Mouse (Mus musculus) hindbrain, embryonic 11.5 days (tissue): ENCODE measurements around the gene Hif3a. TPM values are rescaled to one million over a fixed set of nuclear protein-coding genes. Genes with fewer than 3 reads are reported as not detected.

Source experiments
- polyA plus RNA-seq: library from polyadenylated mRNA; unstranded; fragments of >200 nt; fragmentation: Nextera tagmentation; extraction: Ambion mirVana; gene quantifications from 2 replicates; pipeline ENCODE4 v1.2.1, GENCODE M21; 2014

Gene Hif3a
- polyA plus RNA-seq, 1 experiment from 2014 or later: 4.9 TPM

Other genes with a start within 250 kb of the Hif3a start
- 112 and 130 TPM in 2 replicates for gene Strn4, start 246.5 kb downstream of the Hif3a start, polyA plus RNA-seq
- gene Fkrp, start 245.7 kb downstream of the Hif3a start, polyA plus RNA-seq: 21.9 and 22.7 TPM in 2 replicates
- gene Prkd2, start 219.5 kb downstream of the Hif3a start, polyA plus RNA-seq: 8.8 and 9.4 TPM in 2 replicates
- 7.6 and 8.0 TPM in 2 replicates for gene Dact3, start 187.1 kb downstream of the Hif3a start, polyA plus RNA-seq
- 9.0 and 11.0 TPM in 2 replicates for gene Gng8, start 170.6 kb downstream of the Hif3a start, polyA plus RNA-seq
- gene Ptgir, start 155.9 kb downstream of the Hif3a start, polyA plus RNA-seq: 0.56 and 0.81 TPM in 2 replicates
- gene Calm3, start 138.3 kb downstream of the Hif3a start, polyA plus RNA-seq: 322 and 337 TPM in 2 replicates
- gene Pnmal2, start 117.7 kb downstream of the Hif3a start, polyA plus RNA-seq: 7.8 and 11.0 TPM in 2 replicates
- 17.6 and 19.5 TPM in 2 replicates for gene Pnmal1, start 102.7 kb downstream of the Hif3a start, polyA plus RNA-seq
- 1.5 and 1.7 TPM in 2 replicates for gene Gm42372, start 79.3 kb downstream of the Hif3a start, polyA plus RNA-seq
- gene Ccdc8, start 69.7 kb downstream of the Hif3a start, polyA plus RNA-seq: 6.2 and 11.0 TPM in 2 replicates
- 96.9 and 97.3 TPM in 2 replicates for gene Ppp5c, start 34.5 kb downstream of the Hif3a start, polyA plus RNA-seq
- gene Psg16, start 11.6 kb upstream of the Hif3a start, polyA plus RNA-seq: 0.05 and 0.10 TPM in 2 replicates
- not detected in 2 replicates for gene Ceacam3, start 87.9 kb upstream of the Hif3a start, polyA plus RNA-seq
- not detected in 2 replicates for gene Psg29, start 141.1 kb upstream of the Hif3a start, polyA plus RNA-seq